ENCODE assay signal across 21 mouse cellular contexts in genomic region chr3:9614676-9615075, GRCm38 (mm10). TPM values are rescaled to one million over a fixed set of nuclear protein-coding genes. Genes with fewer than 3 reads are reported as not detected.
DNase-seq lines count a peak whose midpoint lies in the region; ATAC-seq and TF ChIP-seq lines count a peak whose summit lies in the region.
"Had no signal": no experiment of that assay in that cellular context is flagged by ENCODE, and none has a peak within 500 bp of the region (broad histone marks: within the 10 kb centered on the region; RNA-seq: fewer than 3 reads in every experiment).

No protein-coding gene starts in this region.

- TF ChIP-seq EP300 in liver, postnatal 0 days (IDR thresholded peaks at IDR 0.05; ENCODE audit: low read depth) = no peak
- no peak for TF ChIP-seq EP300 in liver, embryonic 14.5 days (IDR thresholded peaks at IDR 0.05; ENCODE audit: low read depth)

- H3K9ac ChIP-seq in liver, embryonic 12.5 days = no peak overlapping the region
- no peak overlapping the region for H3K9ac ChIP-seq in liver, postnatal 0 days (replicated peaks)
- no peak overlapping the region for H3K9ac ChIP-seq in ES-E14 (ENCODE audit: insufficient read depth, low read depth, low read length, poor library complexity, severe bottlenecking)
- no peak overlapping the region for H3K9ac ChIP-seq in intestine, embryonic 15.5 days
- H3K9ac ChIP-seq in liver, embryonic 14.5 days (replicated peaks) = no peak overlapping the region
- H3K9ac ChIP-seq: embryonic facial prominence, embryonic 12.5 days; forebrain, embryonic 13.5 days; heart, embryonic 13.5 days; hindbrain, embryonic 15.5 days had no signal

- no peaks in the 10 kb centered on the region for H3K9me3 ChIP-seq in liver, embryonic 12.5 days (replicated peaks)
- H3K9me3 ChIP-seq in liver, postnatal 0 days (ENCODE audit: low read length) = no peaks in the 10 kb centered on the region
- H3K9me3 ChIP-seq in ES-E14 (ENCODE audit: control insufficient read depth, insufficient read depth, low read depth, low read length) = no peaks in the 10 kb centered on the region
- H3K9me3 ChIP-seq in intestine, embryonic 15.5 days = no peaks in the 10 kb centered on the region
- no peaks in the 10 kb centered on the region for H3K9me3 ChIP-seq in liver, embryonic 14.5 days (ENCODE audit: control insufficient read depth, low read length)
- H3K9me3 ChIP-seq: embryonic facial prominence, embryonic 12.5 days; forebrain, embryonic 13.5 days; heart, embryonic 13.5 days; hindbrain, embryonic 15.5 days had no signal

- peaks cover 31% of the 10 kb centered on the region for H3K27me3 ChIP-seq in liver, embryonic 12.5 days (replicated peaks)
- no peaks in the 10 kb centered on the region for H3K27me3 ChIP-seq in liver, postnatal 0 days (ENCODE audit: insufficient read depth, low read length)
- no peaks in the 10 kb centered on the region for H3K27me3 ChIP-seq in intestine, embryonic 15.5 days (replicated peaks)
- H3K27me3 ChIP-seq in liver, embryonic 14.5 days (ENCODE audit: control insufficient read depth, insufficient read depth, low read length) = peaks cover 9% of the 10 kb centered on the region
- H3K27me3 ChIP-seq: heart, embryonic 13.5 days; hindbrain, embryonic 15.5 days; Patski had no signal

- no peak for ATAC-seq in liver, embryonic 12.5 days
- no peak for ATAC-seq in liver, postnatal 0 days
- peak; percentile 41 for ATAC-seq in intestine, embryonic 15.5 days
- ATAC-seq in liver, embryonic 14.5 days (ENCODE audit: insufficient read depth) = no peak
- no peak for ATAC-seq in erythroblast, adult 5-6 weeks (replicated peaks; ENCODE audit: low FRiP score, poor library complexity, severe bottlenecking)
- ATAC-seq in activated CD4-positive, CD25-positive, alpha-beta regulatory T cell, adult 4 months = no peak
- ATAC-seq: forebrain, embryonic 13.5 days; inflammation-experienced regulatory T-cells, adult 6 months; Patski had no signal

- no peaks in the 10 kb centered on the region for H3K36me3 ChIP-seq in liver, embryonic 12.5 days
- H3K36me3 ChIP-seq in liver, postnatal 0 days (replicated peaks; ENCODE audit: insufficient read depth, low read length) = no peaks in the 10 kb centered on the region
- no peaks in the 10 kb centered on the region for H3K36me3 ChIP-seq in ES-E14 (ENCODE audit: control insufficient read depth, insufficient read depth, low read length, poor library complexity, severe bottlenecking)
- H3K36me3 ChIP-seq in intestine, embryonic 15.5 days = no peaks in the 10 kb centered on the region
- no peaks in the 10 kb centered on the region for H3K36me3 ChIP-seq in liver, embryonic 14.5 days (replicated peaks; ENCODE audit: control insufficient read depth, insufficient read depth, low read depth)
- H3K36me3 ChIP-seq: embryonic facial prominence, embryonic 12.5 days; heart, embryonic 13.5 days; hindbrain, embryonic 15.5 days had no signal

- H3K4me2 ChIP-seq in liver, embryonic 12.5 days = peak overlapping the region; percentile 40
- H3K4me2 ChIP-seq in liver, postnatal 0 days (ENCODE audit: low read depth, low read length) = no peak overlapping the region
- H3K4me2 ChIP-seq in intestine, embryonic 15.5 days (replicated peaks) = no peak overlapping the region
- H3K4me2 ChIP-seq in liver, embryonic 14.5 days (ENCODE audit: low read depth) = peak overlapping the region; percentile 31
- H3K4me2 ChIP-seq: embryonic facial prominence, embryonic 12.5 days; forebrain, embryonic 13.5 days; heart, embryonic 13.5 days; hindbrain, embryonic 15.5 days had no signal

- peaks cover 33% of the 10 kb centered on the region for H3K4me1 ChIP-seq in liver, embryonic 12.5 days
- no peaks in the 10 kb centered on the region for H3K4me1 ChIP-seq in liver, postnatal 0 days (ENCODE audit: insufficient read depth)
- H3K4me1 ChIP-seq in ES-E14 (ENCODE audit: control insufficient read depth in 2 of 2, insufficient read depth in 2 of 2, low read length in 2 of 2, poor library complexity in 1 of 2) = peaks cover 14 to 32% of the 10 kb centered on the region in 2 experiments
- H3K4me1 ChIP-seq in intestine, embryonic 15.5 days (replicated peaks) = no peaks in the 10 kb centered on the region
- H3K4me1 ChIP-seq in liver, embryonic 14.5 days (replicated peaks; ENCODE audit: control insufficient read depth in 2 of 2, insufficient read depth in 2 of 2, low read length in 1 of 2) = peaks cover 6 to 20% of the 10 kb centered on the region in 2 experiments

- TF ChIP-seq CTCF in liver, postnatal 0 days (IDR thresholded peaks at IDR 0.05; ENCODE audit: low read depth) = no peak
- no peak for TF ChIP-seq CTCF in liver, embryonic 14.5 days (IDR thresholded peaks at IDR 0.05; ENCODE audit: low read depth)

- WGBS in liver, embryonic 12.5 days (ENCODE audit: insufficient replicate concordance) = 53% methylated on average over 12 of the region's 12 CpGs
- 73% methylated on average over 12 of the region's 12 CpGs for WGBS in liver, postnatal 0 days (ENCODE audit: insufficient replicate concordance)
- 52% methylated on average over 12 of the region's 12 CpGs for WGBS in intestine, embryonic 15.5 days
- WGBS in liver, embryonic 14.5 days (ENCODE audit: insufficient replicate concordance) = 60% methylated on average over 12 of the region's 12 CpGs

- H3K27ac ChIP-seq in liver, embryonic 12.5 days = peak overlapping the region; percentile 68; the same call in 1 of the 2 replicates
- no peak overlapping the region for H3K27ac ChIP-seq in liver, postnatal 0 days (ENCODE audit: low read depth)
- H3K27ac ChIP-seq in ES-E14 (ENCODE audit: insufficient read depth, low read depth, low read length, poor library complexity, severe bottlenecking) = no peak overlapping the region
- H3K27ac ChIP-seq in intestine, embryonic 15.5 days = no peak overlapping the region
- no peak overlapping the region for H3K27ac ChIP-seq in liver, embryonic 14.5 days
- H3K27ac ChIP-seq: embryonic facial prominence, embryonic 12.5 days; forebrain, embryonic 13.5 days; heart, embryonic 13.5 days; hindbrain, embryonic 15.5 days had no signal

- no peak for DNase-seq in liver, postnatal 0 days
- peak; percentile 54 for DNase-seq in ES-E14 (ENCODE audit: low read depth, low spot score)
- no peak for DNase-seq in liver, embryonic 14.5 days (ENCODE audit: low read depth in 3 of 3, low spot score in 3 of 3)
- DNase-seq in cerebellum, adult 11-12 months = no peak
- DNase-seq: adrenal gland, postnatal 10 days; cerebellum, adult 11 months; cerebellum, adult 9-10 months; cerebellum, postnatal 25 days; gastrocnemius, postnatal 36 days; heart, adult 18-20 months; heart, postnatal 36 days had no signal

- H3K4me3 ChIP-seq in liver, embryonic 12.5 days = no peak overlapping the region
- H3K4me3 ChIP-seq in liver, postnatal 0 days (ENCODE audit: low read depth, low read length) = no peak overlapping the region
- H3K4me3 ChIP-seq in ES-E14 (ENCODE audit: insufficient read depth in 1 of 2, low read depth in 1 of 2, low read length in 2 of 2, poor library complexity in 1 of 2, severe bottlenecking in 1 of 2) = no peak overlapping the region
- no peak overlapping the region for H3K4me3 ChIP-seq in intestine, embryonic 15.5 days (replicated peaks)
- no peak overlapping the region for H3K4me3 ChIP-seq in liver, embryonic 14.5 days (ENCODE audit: insufficient read depth in 1 of 2, low read depth in 2 of 2, low read length in 2 of 2)
- H3K4me3 ChIP-seq: embryonic facial prominence, embryonic 12.5 days; forebrain, embryonic 13.5 days; heart, embryonic 13.5 days; hindbrain, embryonic 15.5 days had no signal

- in situ Hi-C loops in ES-E14 (cut with MboI; ENCODE audit: low sequenced_read_pairs in 2 of 2, unreplicated experiment in 2 of 2) = no loop called here

TF ChIP-seq in ES-E14, 5 proteins besides CTCF, POLR2A, EP300 and RAD21:
- no peak for TF ChIP-seq MAFK (IDR thresholded peaks at IDR 0.05; ENCODE audit: insufficient read depth, low read depth, low read length)
TF ChIP-seq in ES-E14: peak in this region for 0.

RNA-seq across cellular contexts. Expression of gene Zfp704, which starts 4.8 kb away (rescaled TPM):
- 1.8 and 2.2 TPM in 2 replicates for polyA plus RNA-seq in liver, embryonic 12.5 days (2016; fragmentation: Nextera tagmentation; extraction: Ambion mirVana)
- 0.94 and 0.95 TPM in 2 replicates for polyA plus RNA-seq in liver, postnatal 0 days (2015; fragmentation: Nextera tagmentation; extraction: Ambion mirVana)
- total RNA-seq in ES-E14 (2012; rRNA removed) = 11.4 and 18.8 TPM in 2 replicates
- 6.0 and 6.3 TPM in 2 replicates for polyA plus RNA-seq in intestine, embryonic 15.5 days (2015; fragmentation: Nextera tagmentation; extraction: Ambion mirVana)
- polyA plus RNA-seq in liver, embryonic 14.5 days (2012; rRNA removed) = 0.87 and 1.1 TPM in 2 replicates
- polyA plus RNA-seq in liver, embryonic 14.5 days (2014; fragmentation: Nextera tagmentation; extraction: Ambion mirVana) = 0.94 and 0.95 TPM in 2 replicates
- total RNA-seq in erythroblast, adult 5-6 weeks (2015; ENCODE audit: low replicate concordance) = 1.5 and 1.9 TPM in 2 replicates
- total RNA-seq in erythroblast, adult 5-6 weeks (2017; ENCODE audit: low replicate concordance) = 2.2 and 2.3 TPM in 2 replicates
- polyA plus RNA-seq in activated CD4-positive, CD25-positive, alpha-beta regulatory T cell, adult 4 months (2017; shearing (Covaris generic)) = 1 to 10 TPM in 1 of 2 experiments, under 1 TPM in 1; 0.83 to 1.0 TPM

Comparison
In these comparisons a context has a peak if more than half of its experiments do, and no peak if none do; other contexts are left out.
1. H3K4me2 ChIP-seq: peak in liver, embryonic 12.5 days (single experiment) and liver, embryonic 14.5 days (single experiment); none in liver, postnatal 0 days (single experiment) and intestine, embryonic 15.5 days (single experiment).